Mouse (Mus musculus) embryonic facial prominence, embryonic 10.5 days (tissue): ENCODE measurements around the gene Rgs13. TPM values are rescaled to one million over a fixed set of nuclear protein-coding genes. Genes with fewer than 3 reads are reported as not detected.
"Not testable (repeated sequence)": the region's sequence is repeated elsewhere in the genome, so short reads cannot be mapped to it uniquely, and the experiment has no call there.

Source experiments
- DNase-seq: peaks from one replicate; pipeline ENCODE4 v3.0.0-alpha.2; 2017; ENCODE audit warnings: low spot score
- H3K27ac ChIP-seq: fragments of 300-500 bp; sonication (generic); replicated peaks from 2 replicates; pipeline ENCODE4 v1.5.1; 2016; ENCODE audit warnings: mild to moderate bottlenecking
- H3K27me3 ChIP-seq: fragments of 300-500 bp; sonication (generic); replicated peaks from 2 replicates; pipeline ENCODE4 v1.6.1; 2016; ENCODE audit warnings: low read depth, mild to moderate bottlenecking; ENCODE audit not compliant: poor library complexity, severe bottlenecking
- H3K36me3 ChIP-seq: fragments of 300-500 bp; sonication (generic); replicated peaks from 2 replicates; pipeline ENCODE4 v1.6.1; 2016; ENCODE audit warnings: mild to moderate bottlenecking, moderate library complexity
- H3K4me1 ChIP-seq: fragments of 300-500 bp; sonication (generic); 2 replicates; pipeline ENCODE4 v1.6.1; 2016
- H3K4me3 ChIP-seq: fragments of 300-500 bp; sonication (generic); 2 replicates; pipeline ENCODE4 v1.5.1; 2016; ENCODE audit warnings: mild to moderate bottlenecking, moderate library complexity
- H3K9me3 ChIP-seq: fragments of 300-500 bp; sonication (generic); 2 replicates; pipeline ENCODE4 v1.6.1; 2016; ENCODE audit warnings: mild to moderate bottlenecking
- WGBS: fragments of 180-500 bp; shearing (Covaris S2); methylation state at CpG from one replicate; pipeline ENCODE4 v1.1.7; 2016; 5-methylcytosine and 5-hydroxymethylcytosine counted together
- polyA plus RNA-seq: library from polyadenylated mRNA; unstranded; fragments of >200 nt; fragmentation: Nextera tagmentation; extraction: Ambion mirVana; gene quantifications from 2 replicates; pipeline ENCODE4 v1.2.1, GENCODE M21; 2016

The Rgs13 gene
- polyA plus RNA-seq, 1 experiment from 2014 or later, result 0.10 TPM

- not testable (repeated sequence) for H3K27ac ChIP-seq, H3K4me3 ChIP-seq, H3K36me3 ChIP-seq, H3K9me3 ChIP-seq, H3K4me1 ChIP-seq, DNase-seq, H3K27me3 ChIP-seq
- whole genome bisulfite sequencing, result 84% methylated on average over 2 of the region's 2 CpGs
Observed at GRCm38 (mm10) chr1:144141398-144141797, 35.8 kb downstream of the Rgs13 start.

- no peak overlapping the region for H3K4me3 ChIP-seq
- no peak for DNase-seq
- H3K4me1 ChIP-seq, result no peaks in the 10 kb centered on the region
- no peak overlapping the region for H3K27ac ChIP-seq
- H3K36me3 ChIP-seq, result no peaks in the 10 kb centered on the region
- no peaks in the 10 kb centered on the region for H3K9me3 ChIP-seq
- no peaks in the 10 kb centered on the region for H3K27me3 ChIP-seq
- 96% methylated on average over 1 of the region's 1 CpGs for WGBS
Observed at GRCm38 (mm10) chr1:144139847-144140246, 37.3 kb downstream of the Rgs13 start.

- H3K27ac ChIP-seq, result no peak overlapping the region
- no peak for DNase-seq
- H3K4me1 ChIP-seq, result no peaks in the 10 kb centered on the region
- no peaks in the 10 kb centered on the region for H3K27me3 ChIP-seq
- WGBS, result 87% methylated on average over 7 of the region's 7 CpGs
- no peaks in the 10 kb centered on the region for H3K36me3 ChIP-seq
- H3K9me3 ChIP-seq, result no peaks in the 10 kb centered on the region
- no peak overlapping the region for H3K4me3 ChIP-seq
Observed at GRCm38 (mm10) chr1:144127965-144128364, 49.2 kb downstream of the Rgs13 start.

GRCm38 (mm10) chr1:144120042-144120441 is 57.1 kb downstream of the Rgs13 start:
- H3K4me1 ChIP-seq, result no peaks in the 10 kb centered on the region
- WGBS, result 87% methylated on average over 4 of the region's 4 CpGs
- H3K4me3 ChIP-seq, result no peak overlapping the region
- H3K27me3 ChIP-seq, result no peaks in the 10 kb centered on the region
- H3K36me3 ChIP-seq, result no peaks in the 10 kb centered on the region
- no peak overlapping the region for H3K27ac ChIP-seq
- DNase-seq, result no peak
- no peaks in the 10 kb centered on the region for H3K9me3 ChIP-seq

GRCm38 (mm10) chr1:144119456-144119855 is 57.7 kb downstream of the Rgs13 start:
- Histone ChIP-seq H3K9me3 (no peaks in the 10 kb centered on the region), H3K4me1 (no peaks in the 10 kb centered on the region), H3K27ac (no peak overlapping the region), H3K36me3 (no peaks in the 10 kb centered on the region), H3K4me3 (no peak overlapping the region), H3K27me3 (no peaks in the 10 kb centered on the region)
- no peak for DNase-seq
- WGBS, result 72% methylated on average over 2 of the region's 2 CpGs

GRCm38 (mm10) chr1:144115848-144116727 is 61.1 kb downstream of the Rgs13 start:
- Histone ChIP-seq H3K4me3 (no peak overlapping the region), H3K4me1 (no peaks in the 10 kb centered on the region), H3K27ac (no peak overlapping the region), H3K9me3 (no peaks in the 10 kb centered on the region), H3K27me3 (no peaks in the 10 kb centered on the region), H3K36me3 (no peaks in the 10 kb centered on the region)
- no peak for DNase-seq
- 79% methylated on average over 6 of the region's 6 CpGs for WGBS

- Histone ChIP-seq H3K9me3 (no peaks in the 10 kb centered on the region), H3K4me1 (no peaks in the 10 kb centered on the region), H3K27ac (no peak overlapping the region), H3K27me3 (no peaks in the 10 kb centered on the region), H3K36me3 (no peaks in the 10 kb centered on the region), H3K4me3 (no peak overlapping the region)
- no peak for DNase-seq
- whole genome bisulfite sequencing, result 83% methylated on average over 6 of the region's 6 CpGs
Observed at GRCm38 (mm10) chr1:144113438-144114074, 63.6 kb downstream of the Rgs13 start.

GRCm38 (mm10) chr1:144112946-144113345 is 64.2 kb downstream of the Rgs13 start:
- Histone ChIP-seq H3K27me3 (no peaks in the 10 kb centered on the region), H3K36me3 (no peaks in the 10 kb centered on the region), H3K9me3 (no peaks in the 10 kb centered on the region), H3K27ac (no peak overlapping the region), H3K4me3 (no peak overlapping the region), H3K4me1 (no peaks in the 10 kb centered on the region)
- 69% methylated on average over 2 of the region's 2 CpGs for WGBS
- no peak for DNase-seq

GRCm38 (mm10) chr1:144098587-144099258 is 78.4 kb downstream of the Rgs13 start:
- H3K4me3 ChIP-seq, result no peak overlapping the region
- no peaks in the 10 kb centered on the region for H3K4me1 ChIP-seq
- no peaks in the 10 kb centered on the region for H3K36me3 ChIP-seq
- H3K9me3 ChIP-seq, result no peaks in the 10 kb centered on the region
- no peaks in the 10 kb centered on the region for H3K27me3 ChIP-seq
- 82% methylated on average over 1 of the region's 1 CpGs for WGBS
- no peak overlapping the region for H3K27ac ChIP-seq
- DNase-seq, result no peak

GRCm38 (mm10) chr1:144090410-144090809 is 86.8 kb downstream of the Rgs13 start:
- H3K27ac ChIP-seq, result no peak overlapping the region
- H3K9me3 ChIP-seq, result no peaks in the 10 kb centered on the region
- 78% methylated on average over 1 of the region's 1 CpGs for WGBS

More at GRCm38 (mm10) chr1:144090410-144090809, 86.8 kb downstream of the Rgs13 start:
- H3K27me3 ChIP-seq, result no peaks in the 10 kb centered on the region
- H3K4me3 ChIP-seq, result no peak overlapping the region
- no peak for DNase-seq
- H3K36me3 ChIP-seq, result no peaks in the 10 kb centered on the region
- H3K4me1 ChIP-seq, result no peaks in the 10 kb centered on the region
